Mouse (Mus musculus): ENCODE measurements around the gene Hjurp. TPM values are rescaled to one million over a fixed set of nuclear protein-coding genes. Genes with fewer than 3 reads are reported as not detected.

Gene Hjurp
- polyA plus RNA-seq, 1 experiment from 2014 or later, result 175 TPM

DNA sequence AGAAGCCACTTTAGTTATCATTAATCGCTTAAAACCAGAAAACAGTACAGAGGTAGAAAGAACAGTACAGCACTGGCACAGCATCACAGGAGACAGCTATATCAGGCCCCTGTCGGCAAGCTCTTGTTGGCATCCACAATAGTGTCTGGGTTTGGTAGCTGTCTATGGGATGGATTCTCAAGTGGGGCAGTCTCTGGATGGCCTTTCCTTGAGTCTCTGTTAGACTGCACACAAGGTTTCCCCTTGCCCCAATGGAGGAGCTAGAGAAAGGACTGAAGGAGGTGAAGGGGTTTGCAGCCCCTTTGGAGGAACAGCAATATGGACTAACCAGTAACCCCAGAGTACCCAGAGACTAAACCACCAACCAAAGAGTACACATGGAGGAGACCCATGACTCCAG, 14.6 kb upstream of the Hjurp start:
- Histone ChIP-seq H3K9me3 (replicated peaks) (peaks cover 34% of the 10 kb centered on the region), H3K27me3 (no peaks in the 10 kb centered on the region), H3K4me1 (no peaks in the 10 kb centered on the region), H3K36me3 (no peaks in the 10 kb centered on the region), H3K4me3 (replicated peaks) (no peak overlapping the region), H3K9ac (no peak overlapping the region), H3K27ac (no peak overlapping the region), H3K4me2 (no peak overlapping the region)
- no peak for ATAC-seq (replicated peaks; ENCODE audit: low FRiP score)
- 56% methylated on average over 2 of the region's 2 CpGs for WGBS

DNA sequence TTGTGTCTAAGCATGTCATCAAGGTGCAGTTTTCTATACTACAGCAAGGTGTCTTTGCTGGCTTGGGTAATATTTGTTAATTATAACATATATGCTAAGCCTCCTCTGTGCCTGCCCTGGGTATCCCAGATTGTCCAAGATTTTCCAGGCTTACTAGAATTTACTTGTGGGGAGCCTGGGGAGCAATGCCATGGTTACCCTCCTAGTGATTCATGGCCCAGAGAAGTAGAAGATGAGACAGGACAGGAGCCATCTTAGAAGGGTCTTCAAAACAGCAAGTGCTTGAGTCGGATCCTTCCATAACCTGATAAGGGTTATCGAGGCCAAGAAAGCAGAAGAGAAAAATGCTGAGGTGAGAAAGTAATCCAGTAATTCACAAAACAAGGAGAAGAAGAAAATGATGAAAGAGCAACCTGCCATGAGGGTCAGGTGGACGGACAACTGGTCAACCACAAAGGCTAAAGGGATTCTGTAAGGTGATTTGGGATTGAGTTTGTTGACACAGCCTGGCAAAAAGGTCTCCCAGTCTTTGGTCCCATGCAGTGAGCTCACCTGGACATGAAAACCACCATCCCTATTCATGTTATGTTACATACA, 14.1 kb upstream of the Hjurp start:
- H3K36me3 ChIP-seq, result no peaks in the 10 kb centered on the region
- ATAC-seq (replicated peaks; ENCODE audit: low FRiP score), result no peak
- no peaks in the 10 kb centered on the region for H3K4me1 ChIP-seq
- no peaks in the 10 kb centered on the region for H3K27me3 ChIP-seq
- no peak overlapping the region for H3K27ac ChIP-seq
- no peak overlapping the region for H3K9ac ChIP-seq
- H3K4me3 ChIP-seq (replicated peaks), result no peak overlapping the region
- no peak overlapping the region for H3K4me2 ChIP-seq
- H3K9me3 ChIP-seq (replicated peaks), result peaks cover 35% of the 10 kb centered on the region
- 64% methylated on average over 3 of the region's 3 CpGs for WGBS

DNA sequence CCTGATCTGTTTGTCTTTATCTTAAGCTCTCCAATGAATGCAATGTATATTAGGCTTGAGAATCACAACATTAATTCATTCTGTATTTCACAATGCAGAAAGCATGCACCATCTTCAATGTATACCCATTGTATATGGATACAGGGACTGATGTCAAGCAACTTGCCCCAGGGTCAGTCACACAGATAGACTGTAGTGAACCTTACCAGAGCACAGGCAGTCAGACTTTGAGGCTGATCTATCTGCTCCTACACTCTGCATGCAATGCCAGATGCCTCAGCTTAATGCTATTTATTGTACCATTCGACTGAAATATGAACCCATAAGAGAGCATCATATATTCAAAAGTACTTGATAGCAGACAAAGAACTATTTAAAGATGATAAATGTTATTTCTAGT, 13.1 kb upstream of the Hjurp start:
- Histone ChIP-seq H3K9me3 (replicated peaks) (peaks cover 37% of the 10 kb centered on the region), H3K27me3 (no peaks in the 10 kb centered on the region), H3K9ac (no peak overlapping the region), H3K4me3 (replicated peaks) (no peak overlapping the region), H3K4me1 (no peaks in the 10 kb centered on the region), H3K4me2 (no peak overlapping the region), H3K27ac (no peak overlapping the region), H3K36me3 (no peaks in the 10 kb centered on the region)
- no peak for ATAC-seq (replicated peaks; ENCODE audit: low FRiP score)
- 69% methylated on average over 1 of the region's 1 CpGs for WGBS

DNA sequence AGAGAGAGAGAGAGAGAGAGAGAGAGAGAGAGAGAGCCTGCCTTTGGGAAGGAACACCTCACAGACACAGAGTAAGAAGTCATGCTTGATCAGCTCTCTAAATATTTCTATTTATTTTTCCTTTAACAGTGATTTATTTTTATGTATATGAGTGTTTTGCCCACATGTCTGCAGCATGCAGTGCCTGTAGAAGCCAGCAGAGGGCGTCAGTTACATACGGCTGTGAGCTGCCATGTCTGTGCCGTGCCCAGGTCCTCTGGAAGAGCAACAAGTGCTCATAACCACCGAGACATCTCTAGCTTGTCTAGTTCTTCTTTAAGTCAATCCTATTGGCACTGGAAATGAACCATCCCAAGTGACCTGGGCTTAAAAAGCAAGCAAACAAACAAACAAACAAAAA, 12.5 kb upstream of the Hjurp start:
- H3K4me3 ChIP-seq (replicated peaks), result no peak overlapping the region
- no peak for ATAC-seq (replicated peaks; ENCODE audit: low FRiP score)
- no peak overlapping the region for H3K4me2 ChIP-seq
- H3K27ac ChIP-seq, result no peak overlapping the region
- no peaks in the 10 kb centered on the region for H3K4me1 ChIP-seq
- H3K27me3 ChIP-seq, result no peaks in the 10 kb centered on the region
- H3K36me3 ChIP-seq, result no peaks in the 10 kb centered on the region
- peaks cover 36% of the 10 kb centered on the region for H3K9me3 ChIP-seq (replicated peaks)
- 43% methylated on average over 4 of the region's 4 CpGs for WGBS
- H3K9ac ChIP-seq, result no peak overlapping the region

DNA sequence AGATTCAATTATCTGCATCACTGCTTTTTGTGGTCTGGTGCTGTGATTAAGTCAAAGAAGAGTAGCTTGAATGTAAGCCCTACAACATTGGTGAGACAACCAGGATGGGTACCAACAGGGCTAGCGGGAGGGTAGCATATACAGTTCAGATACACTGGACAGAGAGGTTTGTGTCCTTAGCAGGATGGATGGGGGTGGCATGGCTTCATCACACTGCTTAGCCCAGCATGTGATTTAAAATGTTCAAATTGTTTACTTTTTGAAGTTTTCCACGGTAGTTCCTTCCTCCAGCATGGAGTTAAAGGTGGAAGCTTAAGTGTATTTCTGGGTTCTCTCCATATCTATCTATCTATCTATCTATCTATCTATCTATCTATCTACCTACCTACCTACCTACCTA, 11.7 kb upstream of the Hjurp start:
- peaks cover 38% of the 10 kb centered on the region for H3K9me3 ChIP-seq (replicated peaks)
- H3K27ac ChIP-seq, result no peak overlapping the region
- H3K4me1 ChIP-seq, result no peaks in the 10 kb centered on the region
- no peaks in the 10 kb centered on the region for H3K36me3 ChIP-seq
- H3K27me3 ChIP-seq, result no peaks in the 10 kb centered on the region
- no peak overlapping the region for H3K9ac ChIP-seq
- no peak overlapping the region for H3K4me2 ChIP-seq
- WGBS, result 53% methylated on average over 2 of the region's 2 CpGs
- no peak overlapping the region for H3K4me3 ChIP-seq (replicated peaks)
- no peak for ATAC-seq (replicated peaks; ENCODE audit: low FRiP score)

DNA sequence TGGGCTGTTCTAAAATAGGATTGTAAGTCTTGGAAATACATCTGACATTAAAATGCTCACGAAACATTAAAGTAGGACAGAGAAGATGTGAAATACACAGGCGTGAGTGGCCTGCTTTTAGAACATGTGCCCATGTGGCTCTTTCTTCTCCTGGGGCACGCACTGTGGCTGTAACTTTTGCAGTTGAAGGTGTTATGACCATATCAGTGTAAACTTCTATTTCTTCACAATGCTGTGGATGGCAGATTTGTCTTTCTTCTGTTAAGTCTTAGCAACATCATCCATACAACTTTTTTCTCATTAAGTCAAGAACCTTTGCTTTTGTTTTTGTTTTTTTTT, 11.3 kb upstream of the Hjurp start:
- no peak for ATAC-seq (replicated peaks; ENCODE audit: low FRiP score)
- WGBS, result 74% methylated on average over 3 of the region's 3 CpGs
- H3K4me3 ChIP-seq (replicated peaks), result no peak overlapping the region
- H3K36me3 ChIP-seq, result no peaks in the 10 kb centered on the region
- no peak overlapping the region for H3K9ac ChIP-seq
- H3K4me1 ChIP-seq, result no peaks in the 10 kb centered on the region
- no peaks in the 10 kb centered on the region for H3K27me3 ChIP-seq
- peaks cover 38% of the 10 kb centered on the region for H3K9me3 ChIP-seq (replicated peaks)
- no peak overlapping the region for H3K27ac ChIP-seq
- no peak overlapping the region for H3K4me2 ChIP-seq

DNA sequence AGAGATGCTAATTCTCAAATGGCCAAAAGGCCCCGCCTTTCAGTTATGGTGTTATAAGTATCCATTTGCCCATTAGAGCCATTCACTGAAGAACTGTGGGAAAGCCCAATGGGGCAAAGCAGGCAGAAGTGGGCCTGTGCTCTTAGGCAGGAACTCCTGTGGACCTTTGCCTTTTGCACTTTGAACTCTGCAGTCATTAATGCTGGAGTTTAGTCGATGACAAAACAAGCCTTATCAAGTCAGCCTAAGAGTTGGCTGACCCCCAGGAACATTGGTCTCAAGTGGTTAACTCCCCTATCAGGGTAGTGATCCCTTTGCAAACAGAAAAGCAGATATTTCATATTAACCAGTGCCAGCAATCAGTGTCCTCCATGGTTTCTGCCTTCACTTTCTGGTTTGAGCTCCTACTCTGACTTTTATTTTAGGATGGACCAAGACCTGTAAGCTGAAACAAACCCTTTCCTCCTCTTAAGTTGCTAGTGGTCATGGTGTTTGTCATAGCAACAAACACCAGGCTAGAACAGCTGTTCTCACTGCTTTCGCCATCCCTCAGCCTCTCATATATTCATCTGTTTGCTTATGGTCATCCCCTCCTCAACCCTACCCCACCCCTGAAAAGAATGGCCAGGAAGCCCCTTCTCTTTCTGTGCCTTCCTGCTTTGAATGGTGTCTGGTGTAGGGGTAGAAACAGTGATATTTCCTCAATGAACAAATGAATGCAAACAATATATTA, 10.8 kb upstream of the Hjurp start:
- H3K4me1 ChIP-seq, result no peaks in the 10 kb centered on the region
- no peak overlapping the region for H3K4me3 ChIP-seq (replicated peaks)
- H3K27ac ChIP-seq, result no peak overlapping the region
- ATAC-seq (replicated peaks; ENCODE audit: low FRiP score), result no peak
- no peak overlapping the region for H3K4me2 ChIP-seq
- 37% methylated on average over 3 of the region's 3 CpGs for WGBS
- H3K36me3 ChIP-seq, result no peaks in the 10 kb centered on the region
- H3K9ac ChIP-seq, result no peak overlapping the region
- H3K9me3 ChIP-seq (replicated peaks), result peaks cover 43% of the 10 kb centered on the region
- H3K27me3 ChIP-seq, result no peaks in the 10 kb centered on the region

DNA sequence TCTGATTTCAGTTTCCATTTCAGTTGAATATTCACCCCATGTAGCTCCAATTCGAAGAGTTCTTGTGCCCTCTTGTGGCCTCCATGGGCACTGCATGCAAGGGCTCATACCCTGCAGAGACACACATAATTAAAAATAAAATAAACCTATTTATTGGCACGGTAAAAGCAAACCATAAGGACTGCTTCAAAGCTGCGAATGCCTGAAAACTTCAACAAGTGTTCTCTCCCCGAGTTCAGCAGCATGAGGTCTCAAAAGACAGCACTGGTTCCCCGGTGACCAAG, 10.2 kb upstream of the Hjurp start:
- no peaks in the 10 kb centered on the region for H3K4me1 ChIP-seq
- 34% methylated on average over 5 of the region's 5 CpGs for WGBS
- no peaks in the 10 kb centered on the region for H3K27me3 ChIP-seq
- no peak overlapping the region for H3K27ac ChIP-seq
- no peak overlapping the region for H3K4me2 ChIP-seq
- no peak overlapping the region for H3K9ac ChIP-seq
- H3K4me3 ChIP-seq (replicated peaks), result no peak overlapping the region
- H3K36me3 ChIP-seq, result no peaks in the 10 kb centered on the region
- ATAC-seq (replicated peaks; ENCODE audit: low FRiP score), result no peak
- H3K9me3 ChIP-seq (replicated peaks), result peaks cover 43% of the 10 kb centered on the region

DNA sequence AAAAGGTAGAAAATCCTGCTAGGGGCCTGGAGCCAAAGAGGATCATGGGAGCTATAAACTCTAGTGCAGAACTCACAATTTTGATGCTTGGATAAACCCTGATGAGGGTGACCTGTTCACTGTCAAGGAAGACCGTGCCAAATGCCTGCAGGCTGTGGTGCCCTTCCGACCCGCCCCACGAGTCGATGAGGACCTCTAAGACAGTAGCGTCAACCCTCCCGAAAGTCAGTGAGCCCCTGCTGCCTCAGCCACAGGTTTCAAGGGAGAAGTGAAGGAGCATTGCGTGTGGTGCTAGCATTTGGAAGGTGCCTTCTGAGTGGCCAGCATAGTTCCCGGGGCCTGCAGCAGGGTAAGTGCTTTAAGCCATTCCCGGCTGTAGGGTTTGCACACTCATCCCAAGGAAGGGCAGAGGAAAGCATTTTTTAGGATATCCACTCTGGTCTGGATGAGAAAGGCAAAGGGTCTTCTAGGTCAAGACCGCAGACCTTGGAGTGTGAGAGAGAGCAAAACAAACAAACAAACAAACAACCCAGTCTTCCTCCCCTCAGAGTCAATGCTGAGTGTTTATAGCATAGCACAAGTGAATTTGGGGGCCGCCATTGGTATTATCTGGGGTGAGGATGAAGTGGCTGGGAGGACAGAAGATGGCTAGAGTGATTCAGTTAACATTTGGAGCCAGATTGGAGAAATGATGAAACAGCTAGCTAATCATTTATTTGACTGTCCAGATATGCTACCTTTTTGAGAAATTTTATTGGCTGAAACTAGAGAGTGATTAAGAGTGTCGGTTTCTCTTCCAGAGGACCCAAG, 9.7 kb upstream of the Hjurp start:
- Histone ChIP-seq H3K4me3 (replicated peaks) (no peak overlapping the region), H3K9me3 (replicated peaks) (peaks cover 41% of the 10 kb centered on the region), H3K9ac (no peak overlapping the region), H3K4me2 (no peak overlapping the region), H3K36me3 (no peaks in the 10 kb centered on the region), H3K27ac (no peak overlapping the region), H3K27me3 (no peaks in the 10 kb centered on the region), H3K4me1 (no peaks in the 10 kb centered on the region)
- no peak for ATAC-seq (replicated peaks; ENCODE audit: low FRiP score)
- 72% methylated on average over 13 of the region's 13 CpGs for WGBS

DNA sequence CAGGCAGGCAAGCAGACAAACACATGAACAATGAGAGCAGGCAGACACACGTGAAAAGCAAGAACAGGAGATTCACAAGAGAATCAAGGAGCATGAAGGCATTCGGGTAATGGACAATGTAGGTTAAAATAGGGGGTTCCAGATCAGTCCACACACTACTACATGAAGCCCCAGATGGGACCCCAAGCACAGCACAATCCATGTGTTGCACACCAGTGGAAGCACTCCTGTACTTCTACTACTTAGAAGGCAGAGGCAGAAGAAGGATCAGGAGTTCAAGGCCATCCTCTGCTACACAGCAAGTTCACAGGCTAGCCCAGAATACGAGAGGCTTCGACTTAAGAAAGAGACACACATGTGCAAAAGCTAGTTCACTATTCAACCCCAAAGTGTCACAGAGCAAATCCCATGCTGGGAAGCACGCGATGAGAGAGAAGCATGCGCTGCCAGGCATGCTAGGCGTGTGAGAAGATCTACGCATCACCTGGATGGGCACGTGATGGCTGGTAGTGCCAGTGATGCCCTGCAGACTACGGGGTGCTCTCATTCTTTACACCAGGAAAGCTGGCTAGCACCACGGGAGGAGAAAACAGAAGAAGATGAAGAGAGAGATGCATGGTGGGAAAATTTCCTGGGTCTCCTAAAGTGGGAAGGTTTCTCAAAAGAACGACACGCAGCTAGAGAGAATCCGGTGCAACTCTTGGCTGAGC, 8.9 kb upstream of the Hjurp start:
- no peak for ATAC-seq (replicated peaks; ENCODE audit: low FRiP score)
- no peak overlapping the region for H3K27ac ChIP-seq

DNA sequence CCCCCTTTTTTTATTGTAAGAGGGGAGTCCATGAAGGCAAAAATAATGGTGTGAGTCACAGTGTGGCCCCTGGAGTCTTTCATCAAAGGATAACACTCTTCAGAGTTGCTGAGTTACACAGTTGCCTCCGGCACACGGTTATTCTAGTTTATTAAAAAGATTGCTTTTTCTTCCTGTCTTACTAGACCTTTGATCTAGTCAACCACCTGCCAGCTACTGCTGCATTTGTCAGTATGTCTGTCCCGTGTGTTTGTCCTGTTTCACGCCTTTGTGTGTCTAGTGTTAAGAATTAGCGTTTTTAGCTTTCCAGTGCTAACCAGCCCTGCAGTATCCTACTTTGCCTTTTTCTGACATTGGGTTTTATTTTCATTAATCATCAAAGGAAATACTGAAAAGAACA, 8.2 kb upstream of the Hjurp start:
- no peak for ATAC-seq (replicated peaks; ENCODE audit: low FRiP score)

More for the DNA sequence above, 8.9 kb upstream of the Hjurp start:
- no peaks in the 10 kb centered on the region for H3K36me3 ChIP-seq
- H3K9me3 ChIP-seq (replicated peaks), result peaks cover 34% of the 10 kb centered on the region
- H3K9ac ChIP-seq, result no peak overlapping the region
- no peak overlapping the region for H3K4me3 ChIP-seq (replicated peaks)
- no peak overlapping the region for H3K4me2 ChIP-seq
- 83% methylated on average over 15 of the region's 15 CpGs for WGBS
- H3K4me1 ChIP-seq, result no peaks in the 10 kb centered on the region
- H3K27me3 ChIP-seq, result no peaks in the 10 kb centered on the region

DNA sequence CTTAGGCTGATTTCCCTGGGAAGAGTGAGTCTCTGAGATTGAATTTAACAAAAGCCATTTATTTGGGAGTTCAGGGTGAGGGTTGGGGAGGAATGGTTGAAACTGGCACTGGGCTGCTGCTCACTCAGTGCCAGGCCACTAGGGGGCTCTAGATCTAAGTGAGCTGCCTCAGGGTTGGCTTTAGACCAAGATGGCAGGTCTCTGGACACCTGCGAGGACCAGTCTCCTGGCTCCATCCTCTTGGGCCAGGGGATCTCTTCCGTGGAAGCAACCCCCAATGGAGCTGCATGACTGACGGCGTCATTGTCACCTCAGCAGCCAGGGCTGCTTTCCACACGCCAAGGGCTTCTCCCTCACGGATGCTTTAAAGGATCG, 7.5 kb upstream of the Hjurp start:
- H3K9ac ChIP-seq, result no peak overlapping the region
- H3K9me3 ChIP-seq (replicated peaks), result peaks cover 28% of the 10 kb centered on the region
- H3K27me3 ChIP-seq, result no peaks in the 10 kb centered on the region
- no peak overlapping the region for H3K4me3 ChIP-seq (replicated peaks)
- no peak overlapping the region for H3K4me2 ChIP-seq
- no peaks in the 10 kb centered on the region for H3K4me1 ChIP-seq
- no peak overlapping the region for H3K27ac ChIP-seq
- WGBS, result 59% methylated on average over 7 of the region's 7 CpGs
- peak; percentile 13; the same call in 1 of the 2 replicates for ATAC-seq (replicated peaks; ENCODE audit: low FRiP score)
- no peaks in the 10 kb centered on the region for H3K36me3 ChIP-seq

More for the DNA sequence above, 8.2 kb upstream of the Hjurp start:
- Histone ChIP-seq H3K9me3 (replicated peaks) (peaks cover 33% of the 10 kb centered on the region), H3K27me3 (no peaks in the 10 kb centered on the region), H3K4me3 (replicated peaks) (no peak overlapping the region), H3K4me1 (no peaks in the 10 kb centered on the region), H3K36me3 (no peaks in the 10 kb centered on the region), H3K4me2 (no peak overlapping the region), H3K27ac (no peak overlapping the region), H3K9ac (no peak overlapping the region)
- 68% methylated on average over 5 of the region's 5 CpGs for WGBS

Data from kidney, embryonic 15.5 days (tissue).